23 mouse cellular contexts compared by ENCODE assay signal in genomic region chr11:6636150-6636549, GRCm38 (mm10). TPM values are rescaled to one million over a fixed set of nuclear protein-coding genes. Genes with fewer than 3 reads are reported as not detected.
DNase-seq lines count a peak whose midpoint lies in the region; ATAC-seq and TF ChIP-seq lines count a peak whose summit lies in the region.
"Had no signal": no experiment of that assay in that cellular context is flagged by ENCODE, and none has a peak within 500 bp of the region (broad histone marks: within the 10 kb centered on the region; RNA-seq: fewer than 3 reads in every experiment).

No protein-coding gene starts in this region.

- no peaks in the 10 kb centered on the region for H3K9me3 ChIP-seq in MEL (replicated peaks; ENCODE audit: insufficient read depth, low read length)
- H3K9me3 ChIP-seq in liver, postnatal 0 days (ENCODE audit: low read length), result peaks cover 4% of the 10 kb centered on the region; the same call in 1 of the 2 replicates
- H3K9me3 ChIP-seq in midbrain, postnatal 0 days (ENCODE audit: low read length), result no peaks in the 10 kb centered on the region
- no peaks in the 10 kb centered on the region for H3K9me3 ChIP-seq in midbrain, embryonic 15.5 days
- H3K9me3 ChIP-seq: embryonic facial prominence, embryonic 13.5 days; lung, embryonic 15.5 days had no signal

- 81% methylated on average over 8 of the region's 8 CpGs for WGBS in spleen, adult 2 months
- WGBS in liver, postnatal 0 days (ENCODE audit: insufficient replicate concordance), result 58% methylated on average over 8 of the region's 8 CpGs
- 81% methylated on average over 8 of the region's 8 CpGs for WGBS in midbrain, postnatal 0 days
- 73% methylated on average over 8 of the region's 8 CpGs for WGBS in midbrain, embryonic 15.5 days

- ATAC-seq in liver, postnatal 0 days, result no peak
- no peak for ATAC-seq in midbrain, postnatal 0 days (ENCODE audit: low FRiP score)
- ATAC-seq in midbrain, embryonic 15.5 days (replicated peaks), result no peak

- TF ChIP-seq CTCF in spleen, adult 2 months (IDR thresholded peaks at IDR 0.05; ENCODE audit: extremely low read depth, insufficient read depth, insufficient read length, insufficient replicate concordance), result peak; percentile 13; the same call in 1 of the 2 replicates
- peak; percentile 28 to 65 (median 48); a peak in 5 of 6 replicates for TF ChIP-seq CTCF in MEL (IDR thresholded peaks at IDR 0.05 in 2 of 3, conservative IDR thresholded peaks at IDR 0.05 in 1 of 3; ENCODE audit: control insufficient read depth in 1 of 3, insufficient read depth in 1 of 3, low read depth in 2 of 3, low read length in 3 of 3, poor library complexity in 1 of 3, severe bottlenecking in 1 of 3)
- TF ChIP-seq CTCF in liver, postnatal 0 days (IDR thresholded peaks at IDR 0.05; ENCODE audit: low read depth), result peak; percentile 48
- TF ChIP-seq CTCF in midbrain, postnatal 0 days (IDR thresholded peaks at IDR 0.05), result no peak; the same call in 1 of the 2 replicates

- TF ChIP-seq POLR2A in spleen, adult 2 months (IDR thresholded peaks at IDR 0.05; ENCODE audit: low read depth, low read length), result no peak
- TF ChIP-seq POLR2A in MEL (IDR thresholded peaks at IDR 0.05; ENCODE audit: control insufficient read depth in 1 of 2, insufficient read depth in 1 of 2, low read depth in 1 of 2, low read length in 2 of 2, poor library complexity in 1 of 2), result no peak

- DNase-seq in spleen, adult 2 months (ENCODE audit: low read depth in 1 of 2, low spot score in 2 of 2), result no peak
- DNase-seq in spleen, adult 18-20 months, result no peak
- no peak for DNase-seq in MEL (ENCODE audit: low read depth, low spot score)
- no peak for DNase-seq in liver, postnatal 0 days
- peak; percentile 37 for DNase-seq in thymus, postnatal 36 days
- no peak for DNase-seq in midbrain, postnatal 0 days (ENCODE audit: low spot score)
- DNase-seq in cerebellum, postnatal 36 days, result no peak
- DNase-seq: adrenal gland, postnatal 36 days; heart, postnatal 4 days; kidney, adult 9 months had no signal

- no peak overlapping the region for H3K9ac ChIP-seq in MEL (ENCODE audit: control insufficient read depth, low read depth, low read length, poor library complexity, severe bottlenecking)
- H3K9ac ChIP-seq in liver, postnatal 0 days (replicated peaks), result no peak overlapping the region
- no peak overlapping the region for H3K9ac ChIP-seq in midbrain, postnatal 0 days (replicated peaks; ENCODE audit: low read length, poor library complexity, severe bottlenecking)
- no peak overlapping the region for H3K9ac ChIP-seq in midbrain, embryonic 15.5 days
- H3K9ac ChIP-seq: embryonic facial prominence, embryonic 13.5 days; heart, embryonic 13.5 days; lung, embryonic 15.5 days had no signal

- H3K4me2 ChIP-seq in liver, postnatal 0 days (ENCODE audit: low read depth, low read length), result no peak overlapping the region
- H3K4me2 ChIP-seq in midbrain, postnatal 0 days (ENCODE audit: low read depth, low read length, poor library complexity, severe bottlenecking), result no peak overlapping the region
- no peak overlapping the region for H3K4me2 ChIP-seq in midbrain, embryonic 15.5 days
- H3K4me2 ChIP-seq: embryonic facial prominence, embryonic 13.5 days; heart, embryonic 13.5 days; lung, embryonic 15.5 days had no signal

- H3K36me3 ChIP-seq in spleen, adult 2 months (ENCODE audit: control insufficient read depth, insufficient read depth, low read length), result no peaks in the 10 kb centered on the region
- no peaks in the 10 kb centered on the region for H3K36me3 ChIP-seq in MEL (ENCODE audit: control insufficient read depth in 1 of 2, insufficient read depth in 2 of 2, low read length in 2 of 2)
- H3K36me3 ChIP-seq in liver, postnatal 0 days (replicated peaks; ENCODE audit: insufficient read depth, low read length), result no peaks in the 10 kb centered on the region
- H3K36me3 ChIP-seq in midbrain, postnatal 0 days (ENCODE audit: insufficient read depth, low read length), result no peaks in the 10 kb centered on the region
- H3K36me3 ChIP-seq in midbrain, embryonic 15.5 days (replicated peaks), result no peaks in the 10 kb centered on the region
- H3K36me3 ChIP-seq: embryonic facial prominence, embryonic 13.5 days; G1E; heart, embryonic 13.5 days; lung, embryonic 15.5 days had no signal

- H3K27ac ChIP-seq in spleen, adult 2 months (ENCODE audit: insufficient read depth, low read length), result no peak overlapping the region
- H3K27ac ChIP-seq in MEL (ENCODE audit: control insufficient read depth, low read depth, low read length), result no peak overlapping the region
- no peak overlapping the region for H3K27ac ChIP-seq in liver, postnatal 0 days (ENCODE audit: low read depth)
- H3K27ac ChIP-seq in midbrain, postnatal 0 days (ENCODE audit: low read depth, low read length), result no peak overlapping the region
- no peak overlapping the region for H3K27ac ChIP-seq in midbrain, embryonic 15.5 days
- H3K27ac ChIP-seq: embryonic facial prominence, embryonic 13.5 days; heart, embryonic 13.5 days; lung, embryonic 15.5 days had no signal

- TF ChIP-seq RAD21 in MEL (IDR thresholded peaks at IDR 0.05; ENCODE audit: low read depth, low read length), result no peak

- no peak overlapping the region for H3K4me3 ChIP-seq in spleen, adult 2 months (ENCODE audit: extremely low read depth, insufficient read depth, insufficient read length)
- no peak overlapping the region for H3K4me3 ChIP-seq in MEL (ENCODE audit: control insufficient read depth in 1 of 2, insufficient read depth in 1 of 2, low read depth in 2 of 2, low read length in 2 of 2)
- no peak overlapping the region for H3K4me3 ChIP-seq in liver, postnatal 0 days (ENCODE audit: low read depth, low read length)
- no peak overlapping the region for H3K4me3 ChIP-seq in midbrain, postnatal 0 days (ENCODE audit: low read depth, low read length)
- no peak overlapping the region for H3K4me3 ChIP-seq in midbrain, embryonic 15.5 days
- H3K4me3 ChIP-seq: embryonic facial prominence, embryonic 13.5 days; heart, embryonic 13.5 days; lung, embryonic 15.5 days; megakaryocyte, embryonic 14.5 days had no signal

- no peaks in the 10 kb centered on the region for H3K4me1 ChIP-seq in spleen, adult 2 months (ENCODE audit: control insufficient read depth, insufficient read depth, insufficient read length)
- no peaks in the 10 kb centered on the region for H3K4me1 ChIP-seq in MEL (ENCODE audit: control insufficient read depth in 1 of 2, insufficient read depth in 2 of 2, low read length in 2 of 2)
- H3K4me1 ChIP-seq in liver, postnatal 0 days (ENCODE audit: insufficient read depth), result no peaks in the 10 kb centered on the region
- no peaks in the 10 kb centered on the region for H3K4me1 ChIP-seq in midbrain, postnatal 0 days (ENCODE audit: insufficient read depth, low read length)
- no peaks in the 10 kb centered on the region for H3K4me1 ChIP-seq in midbrain, embryonic 15.5 days
- H3K4me1 ChIP-seq: embryonic facial prominence, embryonic 13.5 days; heart, embryonic 13.5 days; lung, embryonic 15.5 days had no signal

- no peaks in the 10 kb centered on the region for H3K79me2 ChIP-seq in MEL (ENCODE audit: control insufficient read depth, insufficient read depth, low read length, poor library complexity)

- no peak for TF ChIP-seq EP300 in MEL (IDR thresholded peaks at IDR 0.05; ENCODE audit: low read depth in 1 of 2, low read length in 2 of 2)
- no peak for TF ChIP-seq EP300 in liver, postnatal 0 days (IDR thresholded peaks at IDR 0.05; ENCODE audit: low read depth)

- 0 out of 2 replicates have a peak, but pooled peaks cover 1% of the 10 kb centered on the region for H3K27me3 ChIP-seq in spleen, adult 2 months (ENCODE audit: control insufficient read depth, insufficient read depth, low read length)
- H3K27me3 ChIP-seq in MEL (ENCODE audit: control insufficient read depth in 1 of 2, insufficient read depth in 2 of 2, low read length in 2 of 2), result no peaks in the 10 kb centered on the region
- H3K27me3 ChIP-seq in liver, postnatal 0 days (ENCODE audit: insufficient read depth, low read length), result no peaks in the 10 kb centered on the region
- H3K27me3 ChIP-seq in midbrain, postnatal 0 days (ENCODE audit: insufficient read depth, low read length), result no peaks in the 10 kb centered on the region
- H3K27me3 ChIP-seq in midbrain, embryonic 15.5 days (replicated peaks), result no peaks in the 10 kb centered on the region
- H3K27me3 ChIP-seq: embryonic facial prominence, embryonic 13.5 days; heart, embryonic 13.5 days; lung, embryonic 15.5 days had no signal

RNA-seq across cellular contexts. Expression of gene Wap, which starts 2.3 kb away (rescaled TPM):
- not detected in 2 replicates for polyA plus RNA-seq in spleen, adult 2 months (2012; rRNA removed)
- total RNA-seq in MEL (2012; rRNA removed), result not detected in 2 replicates
- not detected for polyA plus RNA-seq in MEL (2012; ENCODE audit: insufficient read depth in 1 of 2, insufficient read length in 2 of 2, low read depth in 1 of 2, low replicate concordance in 2 of 2, missing spikeins in 1 of 2)
- polyA plus RNA-seq in liver, postnatal 0 days (2015; fragmentation: Nextera tagmentation; extraction: Ambion mirVana), result not detected in 2 replicates
- total RNA-seq in midbrain, postnatal 0 days (2014; rRNA removed), result not detected in 2 replicates
- polyA plus RNA-seq in midbrain, postnatal 0 days (2015; fragmentation: Nextera tagmentation; extraction: Ambion mirVana), result not detected in 2 replicates
- polyA plus RNA-seq in midbrain, embryonic 15.5 days (2015; fragmentation: Nextera tagmentation; extraction: Ambion mirVana), result not detected in 2 replicates
- total RNA-seq: adrenal gland, postnatal 36 days; G1E; gastrocnemius, postnatal 4 days; heart, postnatal 4 days; monocyte, adult 5-6 weeks had no signal
- polyA plus RNA-seq: embryonic facial prominence, embryonic 13.5 days; forebrain, embryonic 11.5 days; G1E; heart, embryonic 13.5 days; large intestine, adult 2 months; limb, embryonic 11.5 days; lung, embryonic 15.5 days; neural tube, embryonic 14.5 days; testis, adult 2 months had no signal

RNA-seq across cellular contexts. Expression of gene Tbrg4, which starts 10.3 kb away (rescaled TPM):
- 88.6 and 125 TPM in 2 replicates for polyA plus RNA-seq in spleen, adult 2 months (2012; rRNA removed)
- 191 and 192 TPM in 2 replicates for total RNA-seq in MEL (2012; rRNA removed)
- 100 to 1,000 TPM; 278 to 756 TPM for polyA plus RNA-seq in MEL (2012; ENCODE audit: insufficient read depth in 1 of 2, insufficient read length in 2 of 2, low read depth in 1 of 2, low replicate concordance in 2 of 2, missing spikeins in 1 of 2)
- polyA plus RNA-seq in liver, postnatal 0 days (2015; fragmentation: Nextera tagmentation; extraction: Ambion mirVana), result 19.6 and 23.5 TPM in 2 replicates
- total RNA-seq in midbrain, postnatal 0 days (2014; rRNA removed), result 35.1 and 46.6 TPM in 2 replicates
- 31.3 and 31.4 TPM in 2 replicates for polyA plus RNA-seq in midbrain, postnatal 0 days (2015; fragmentation: Nextera tagmentation; extraction: Ambion mirVana)
- polyA plus RNA-seq in midbrain, embryonic 15.5 days (2015; fragmentation: Nextera tagmentation; extraction: Ambion mirVana), result 33.3 TPM in 2 replicates

RNA-seq across cellular contexts. Expression of gene Ramp3, which starts 22.2 kb away (rescaled TPM):
- polyA plus RNA-seq in spleen, adult 2 months (2012; rRNA removed), result 2.4 and 13.7 TPM in 2 replicates
- not detected in 2 replicates for total RNA-seq in MEL (2012; rRNA removed)
- polyA plus RNA-seq in MEL (2012; ENCODE audit: insufficient read depth in 1 of 2, insufficient read length in 2 of 2, low read depth in 1 of 2, low replicate concordance in 2 of 2, missing spikeins in 1 of 2), result not detected
- 0.20 and 0.28 TPM in 2 replicates for polyA plus RNA-seq in liver, postnatal 0 days (2015; fragmentation: Nextera tagmentation; extraction: Ambion mirVana)
- 16.1 and 25.0 TPM in 2 replicates for total RNA-seq in midbrain, postnatal 0 days (2014; rRNA removed)
- 14.8 and 15.6 TPM in 2 replicates for polyA plus RNA-seq in midbrain, postnatal 0 days (2015; fragmentation: Nextera tagmentation; extraction: Ambion mirVana)
- polyA plus RNA-seq in midbrain, embryonic 15.5 days (2015; fragmentation: Nextera tagmentation; extraction: Ambion mirVana), result 10.2 and 12.0 TPM in 2 replicates
- total RNA-seq: G1E; monocyte, adult 5-6 weeks had no signal
- polyA plus RNA-seq: G1E had no signal

RNA-seq across cellular contexts. Expression of gene Nacad, which starts 30.3 kb away (rescaled TPM):
- polyA plus RNA-seq in spleen, adult 2 months (2012; rRNA removed), result 0.37 and 0.60 TPM in 2 replicates
- 0.10 and 0.12 TPM in 2 replicates for total RNA-seq in MEL (2012; rRNA removed)
- polyA plus RNA-seq in MEL (2012; ENCODE audit: insufficient read depth in 1 of 2, insufficient read length in 2 of 2, low read depth in 1 of 2, low replicate concordance in 2 of 2, missing spikeins in 1 of 2), result under 1 TPM in 1 of 2 experiments, not detected in 1; 0.32 TPM
- 1.5 and 1.6 TPM in 2 replicates for polyA plus RNA-seq in liver, postnatal 0 days (2015; fragmentation: Nextera tagmentation; extraction: Ambion mirVana)
- 86.9 and 92.3 TPM in 2 replicates for total RNA-seq in midbrain, postnatal 0 days (2014; rRNA removed)
- 67.6 and 68.0 TPM in 2 replicates for polyA plus RNA-seq in midbrain, postnatal 0 days (2015; fragmentation: Nextera tagmentation; extraction: Ambion mirVana)
- 103 and 106 TPM in 2 replicates for polyA plus RNA-seq in midbrain, embryonic 15.5 days (2015; fragmentation: Nextera tagmentation; extraction: Ambion mirVana)
- polyA plus RNA-seq: G1E had no signal

Comparison
In these comparisons a context has a peak if more than half of its experiments do, and no peak if none do; other contexts are left out.
1. DNase-seq: peak in thymus, postnatal 36 days (2 of 2); none in spleen, adult 2 months (0 of 2), spleen, adult 18-20 months (0 of 2), MEL (single experiment), liver, postnatal 0 days (single experiment), midbrain, postnatal 0 days (single experiment) and cerebellum, postnatal 36 days (0 of 2).